8 mouse cellular contexts compared by ENCODE assay signal in the genomic region with DNA sequence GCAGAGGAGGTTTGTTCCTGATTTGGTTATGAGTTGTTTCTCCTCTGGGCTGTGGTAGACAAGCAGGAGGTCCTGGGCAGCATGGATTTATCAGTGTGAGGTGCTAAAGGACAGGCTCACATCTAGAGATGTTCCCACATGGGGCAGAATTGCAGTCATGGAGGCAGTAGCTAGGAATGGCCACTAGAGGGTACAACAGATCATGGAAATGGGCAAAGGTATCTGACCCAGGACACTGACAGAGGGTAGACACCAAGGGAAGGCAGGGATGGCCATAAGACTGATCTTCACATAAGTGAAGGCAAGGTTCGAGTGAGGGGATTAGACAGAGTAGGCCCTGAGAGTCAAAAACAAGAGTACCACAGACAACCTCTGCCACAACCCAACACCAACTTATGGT. TPM values are rescaled to one million over a fixed set of nuclear protein-coding genes. Genes with fewer than 3 reads are reported as not detected.
DNase-seq lines count a peak whose midpoint lies in the region; ATAC-seq lines count a peak whose summit lies in the region.

No protein-coding gene starts in this region.

- no peaks in the 10 kb centered on the region for H3K9me3 ChIP-seq in hindbrain, embryonic 12.5 days (replicated peaks)

- H3K4me1 ChIP-seq in hindbrain, embryonic 12.5 days: no peaks in the 10 kb centered on the region

- DNase-seq in left cerebral cortex, postnatal 14 days (ENCODE audit: low spot score in 2 of 2): peak; percentile 41 to 60
- DNase-seq in left cerebral cortex, adult 8-10 months (ENCODE audit: low spot score in 2 of 2): no peak
- DNase-seq in adrenal gland, adult 8-10 months: peak; percentile 37
- peak; percentile 54 for DNase-seq in embryo, embryonic 11 days
- DNase-seq in layer of hippocampus, adult 9-11 months: peak; percentile 42
- peak; percentile 48 for DNase-seq in thymus, postnatal 0 days (ENCODE audit: low spot score)

- peak; percentile 35; the same call in 1 of the 2 replicates for ATAC-seq in hindbrain, embryonic 12.5 days (ENCODE audit: low FRiP score)
- ATAC-seq in megakaryocyte progenitor cell, adult 5-6 weeks (replicated peaks; ENCODE audit: poor library complexity): peak; percentile 95

- intact Hi-C loops in left cerebral cortex, postnatal 14 days (cut with DNase I): loop anchor here (2.0 to 10.0 kb wide), 3 partner anchors 54 to 228 kb away; partner anchors contain the start of gene Cplx1

- 47% methylated on average over 1 of the region's 1 CpGs for WGBS in hindbrain, embryonic 12.5 days

- no peak overlapping the region for H3K4me2 ChIP-seq in hindbrain, embryonic 12.5 days (replicated peaks)

- H3K36me3 ChIP-seq in hindbrain, embryonic 12.5 days: peaks cover 15% of the 10 kb centered on the region; the same call in 1 of the 2 replicates

- no peak overlapping the region for H3K27ac ChIP-seq in hindbrain, embryonic 12.5 days

- H3K9ac ChIP-seq in hindbrain, embryonic 12.5 days: no peak overlapping the region

- H3K27me3 ChIP-seq in hindbrain, embryonic 12.5 days: no peaks in the 10 kb centered on the region

- no peak overlapping the region for H3K4me3 ChIP-seq in hindbrain, embryonic 12.5 days

RNA-seq across cellular contexts. Expression of gene Atp5k, which starts 7.1 kb away (rescaled TPM):
- total RNA-seq in left cerebral cortex, postnatal 14 days (2021): 100 to 1,000 TPM; 253 to 266 TPM
- total RNA-seq in left cerebral cortex, adult 8-10 months (2022): 100 to 1,000 TPM; 110 to 288 (median 188) TPM
- 100 to 1,000 TPM in 3 of 4 experiments, 10 to 100 TPM in 1; 89.8 to 365 (median 163) TPM for total RNA-seq in adrenal gland, adult 8-10 months (2022)
- 393 and 437 TPM in 2 replicates for polyA plus RNA-seq in hindbrain, embryonic 12.5 days (2016; fragmentation: Nextera tagmentation; extraction: Ambion mirVana)
- 245 and 275 TPM in 2 replicates for total RNA-seq in megakaryocyte progenitor cell, adult 5-6 weeks (2015)
- 222 and 254 TPM in 2 replicates for total RNA-seq in megakaryocyte progenitor cell, adult 5-6 weeks (2017)
- polyA plus RNA-seq in thymus, postnatal 0 days (2015; fragmentation: Nextera tagmentation; extraction: Ambion mirVana): 551 and 578 TPM in 2 replicates

RNA-seq across cellular contexts. Expression of gene Mfsd7a, which starts 21.5 kb away (rescaled TPM):
- total RNA-seq in left cerebral cortex, postnatal 14 days (2021): under 1 TPM; 0.22 to 0.51 TPM
- total RNA-seq in left cerebral cortex, adult 8-10 months (2022): 1 to 10 TPM in 3 of 4 experiments, under 1 TPM in 1; 0.81 to 1.4 (median 1.2) TPM
- 1 to 10 TPM; 1.4 to 3.6 (median 1.8) TPM for total RNA-seq in adrenal gland, adult 8-10 months (2022)
- 0.12 and 0.13 TPM in 2 replicates for polyA plus RNA-seq in hindbrain, embryonic 12.5 days (2016; fragmentation: Nextera tagmentation; extraction: Ambion mirVana)
- total RNA-seq in megakaryocyte progenitor cell, adult 5-6 weeks (2015): 0.59 and 1.6 TPM in 2 replicates
- 1.1 and 1.2 TPM in 2 replicates for total RNA-seq in megakaryocyte progenitor cell, adult 5-6 weeks (2017)
- 0.14 and 0.27 TPM in 2 replicates for polyA plus RNA-seq in thymus, postnatal 0 days (2015; fragmentation: Nextera tagmentation; extraction: Ambion mirVana)

RNA-seq across cellular contexts. Expression of gene Pcgf3, which starts 33.8 kb away (rescaled TPM):
- total RNA-seq in left cerebral cortex, postnatal 14 days (2021): 10 to 100 TPM; 60.6 to 64.4 TPM
- 10 to 100 TPM; 36.7 to 41.7 (median 38.5) TPM for total RNA-seq in left cerebral cortex, adult 8-10 months (2022)
- total RNA-seq in adrenal gland, adult 8-10 months (2022): 10 to 100 TPM; 35.9 to 45.2 (median 40.5) TPM
- polyA plus RNA-seq in hindbrain, embryonic 12.5 days (2016; fragmentation: Nextera tagmentation; extraction: Ambion mirVana): 39.5 and 42.6 TPM in 2 replicates
- total RNA-seq in megakaryocyte progenitor cell, adult 5-6 weeks (2015): 15.8 and 21.1 TPM in 2 replicates
- total RNA-seq in megakaryocyte progenitor cell, adult 5-6 weeks (2017): 7.6 and 10.6 TPM in 2 replicates
- 7.8 and 8.3 TPM in 2 replicates for polyA plus RNA-seq in thymus, postnatal 0 days (2015; fragmentation: Nextera tagmentation; extraction: Ambion mirVana)

RNA-seq across cellular contexts. Expression of gene Pde6b, which starts 39.0 kb away (rescaled TPM):
- total RNA-seq in left cerebral cortex, postnatal 14 days (2021): under 1 TPM; 0.13 to 0.19 TPM
- under 1 TPM; 0.26 to 0.68 (median 0.38) TPM for total RNA-seq in left cerebral cortex, adult 8-10 months (2022)
- total RNA-seq in adrenal gland, adult 8-10 months (2022): not detected
- 0.31 and 0.35 TPM in 2 replicates for polyA plus RNA-seq in hindbrain, embryonic 12.5 days (2016; fragmentation: Nextera tagmentation; extraction: Ambion mirVana)
- not detected in 2 replicates for total RNA-seq in megakaryocyte progenitor cell, adult 5-6 weeks (2015)
- not detected in 2 replicates for total RNA-seq in megakaryocyte progenitor cell, adult 5-6 weeks (2017)
- polyA plus RNA-seq in thymus, postnatal 0 days (2015; fragmentation: Nextera tagmentation; extraction: Ambion mirVana): 0.14 and 0.17 TPM in 2 replicates

RNA-seq across cellular contexts. Expression of gene Gm42517, which starts 59.5 kb away (rescaled TPM):
- total RNA-seq in left cerebral cortex, postnatal 14 days (2021): 10 to 100 TPM; 76.9 to 78.2 TPM
- 10 to 100 TPM; 48.4 to 55.0 (median 51.3) TPM for total RNA-seq in left cerebral cortex, adult 8-10 months (2022)
- total RNA-seq in adrenal gland, adult 8-10 months (2022): 1 to 10 TPM; 2.5 to 4.6 (median 3.9) TPM
- 0.14 and 0.40 TPM in 2 replicates for polyA plus RNA-seq in hindbrain, embryonic 12.5 days (2016; fragmentation: Nextera tagmentation; extraction: Ambion mirVana)
- not detected in 2 replicates for total RNA-seq in megakaryocyte progenitor cell, adult 5-6 weeks (2015)
- not detected in 2 replicates for total RNA-seq in megakaryocyte progenitor cell, adult 5-6 weeks (2017)
- polyA plus RNA-seq in thymus, postnatal 0 days (2015; fragmentation: Nextera tagmentation; extraction: Ambion mirVana): not detected in 2 replicates

Comparison
In these comparisons a context has a peak if more than half of its experiments do, and no peak if none do; other contexts are left out.
1. DNase-seq: peak in left cerebral cortex, postnatal 14 days (2 of 2), adrenal gland, adult 8-10 months (single experiment), embryo, embryonic 11 days (single experiment), layer of hippocampus, adult 9-11 months (single experiment) and thymus, postnatal 0 days (single experiment); none in left cerebral cortex, adult 8-10 months (0 of 2).